Mouse (Mus musculus): ENCODE measurements around the gene H2-Eb2.

DNA sequence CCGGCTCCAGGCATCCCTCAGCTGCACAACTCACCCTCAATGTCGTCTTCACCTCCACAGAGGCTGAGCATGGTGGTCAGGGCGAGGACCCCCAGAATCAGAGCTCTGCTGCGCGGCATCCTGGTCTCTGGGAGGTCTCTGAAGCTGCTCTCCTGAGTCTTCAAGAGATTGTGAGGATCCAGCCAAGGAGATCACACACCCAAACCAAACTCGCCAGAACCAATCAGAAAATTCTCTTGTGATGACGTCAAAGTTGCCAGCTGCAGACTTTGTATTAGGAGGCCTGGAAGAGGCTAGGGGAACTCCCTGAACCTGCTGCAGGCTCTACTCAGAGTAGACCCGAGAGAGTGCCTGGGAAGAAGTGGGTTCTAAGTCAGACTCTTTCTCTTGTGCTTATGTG is 37.8 kb upstream of the H2-Eb2 start, which contains the start of gene H2-Aa:
- TF ChIP-seq POLR2A (IDR thresholded peaks at IDR 0.05; ENCODE audit: extremely low read depth, insufficient read depth, low read length): no peak
- TF ChIP-seq CTCF (IDR thresholded peaks at IDR 0.05; ENCODE audit: extremely low read depth, insufficient read depth, low read length): no peak
